Mouse (Mus musculus) induced T-regulatory cell, adult 2 months (primary cell): ENCODE data around the gene Kalrn.

ENCODE experiments used
- DNase-seq: peaks from one replicate; pipeline ENCODE4 v3.0.0-alpha.2; 2012; ENCODE audit warnings: low read depth

Kalrn gene

DNA sequence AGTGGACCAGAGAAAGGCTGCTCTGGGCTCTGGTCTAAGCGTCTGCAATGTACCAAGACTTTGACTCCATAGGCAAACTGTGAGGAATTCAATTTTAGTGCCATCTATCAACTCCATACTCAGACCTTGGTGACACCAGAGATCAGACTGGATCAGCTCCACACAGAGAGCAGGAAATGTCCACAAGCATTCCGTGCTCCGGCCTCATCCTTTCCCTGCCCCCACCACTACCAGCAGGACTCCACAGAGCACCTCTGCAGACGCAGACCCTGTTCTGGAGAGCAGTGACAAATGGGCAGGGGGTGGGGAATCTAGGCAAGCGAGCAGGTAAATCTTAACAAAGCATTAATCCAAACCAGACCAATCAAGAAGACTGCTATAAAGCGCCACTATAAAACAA is 15.4 kb downstream of the Kalrn start:
- DNase-seq, result no peak

DNA sequence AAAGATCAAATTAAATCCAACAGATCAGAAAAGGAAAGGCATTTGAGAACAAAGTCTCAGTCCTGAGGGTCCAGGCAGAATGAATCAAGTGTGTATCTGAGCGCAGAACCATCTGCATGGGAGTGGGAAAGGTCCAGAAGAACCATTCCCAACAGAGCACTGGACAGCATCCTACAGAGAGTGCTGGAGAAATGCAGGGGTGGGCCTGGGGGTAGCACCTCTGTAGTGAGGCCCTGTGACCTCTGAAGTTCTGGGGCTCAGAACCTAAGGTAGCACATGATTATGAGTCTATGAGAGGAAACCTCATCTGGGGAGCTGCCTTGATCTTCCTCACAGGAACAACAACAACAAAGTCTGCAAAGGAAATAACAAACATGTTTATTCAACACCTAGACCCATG is 20.6 kb downstream of the Kalrn start:
- no peak for DNase-seq

DNA sequence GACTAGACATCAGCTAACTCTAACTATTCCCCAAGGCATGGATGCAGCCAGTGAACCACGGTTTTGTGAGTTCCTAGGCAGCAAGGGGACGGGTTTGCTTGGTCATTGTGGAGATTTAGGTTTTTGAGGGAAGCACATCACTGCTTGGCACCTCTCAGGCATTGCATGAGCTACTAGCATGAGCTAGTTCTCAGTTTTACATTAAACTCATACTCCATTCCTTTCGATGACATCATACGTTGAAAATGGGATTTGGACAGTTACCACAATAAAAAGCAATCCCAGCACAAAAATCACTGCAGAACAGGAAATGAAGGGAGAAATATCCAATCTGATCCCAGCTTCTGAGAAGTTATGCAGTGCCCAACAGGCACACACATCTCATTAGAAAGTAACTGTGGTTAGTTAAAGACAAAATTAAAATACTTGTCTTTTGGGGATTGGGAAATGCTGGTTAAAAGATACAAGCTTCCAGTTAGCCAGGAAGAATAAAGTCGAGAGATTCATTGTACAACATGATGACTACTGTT is 23.8 kb downstream of the Kalrn start:
- no peak for DNase-seq

DNA sequence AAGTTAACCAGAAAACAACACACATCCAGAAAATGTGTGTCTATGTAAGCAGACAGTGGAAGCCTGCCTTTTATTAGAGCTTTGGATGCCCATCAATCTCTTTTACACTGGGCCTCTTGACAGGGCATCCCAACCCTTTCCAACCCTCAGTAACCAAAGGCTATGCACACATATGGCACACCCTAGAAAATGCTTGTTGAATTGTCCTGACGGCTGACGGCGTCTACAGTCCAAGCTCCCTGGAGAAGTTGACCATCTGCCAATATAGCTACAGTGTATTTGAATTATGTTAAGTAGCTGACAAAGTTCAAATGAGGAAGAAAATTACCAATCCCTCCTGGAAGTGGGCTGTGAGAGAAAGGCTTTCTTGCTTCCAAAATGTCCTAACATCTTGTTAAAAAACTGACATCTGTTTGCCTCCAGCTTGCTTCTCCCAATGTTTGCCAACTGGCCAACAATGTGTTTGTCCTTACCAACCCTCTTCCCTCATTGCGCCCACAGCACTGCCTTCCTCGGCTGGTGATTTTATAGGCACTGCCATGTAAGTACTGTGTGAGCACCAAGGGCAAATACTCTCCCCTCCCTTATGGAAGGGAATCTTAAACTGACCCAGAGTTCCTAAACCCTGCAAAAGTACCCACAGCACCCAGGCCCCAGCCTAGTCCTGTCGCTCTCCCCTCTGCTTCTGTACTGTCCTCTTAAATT is 26.4 kb downstream of the Kalrn start:
- no peak for DNase-seq

DNA sequence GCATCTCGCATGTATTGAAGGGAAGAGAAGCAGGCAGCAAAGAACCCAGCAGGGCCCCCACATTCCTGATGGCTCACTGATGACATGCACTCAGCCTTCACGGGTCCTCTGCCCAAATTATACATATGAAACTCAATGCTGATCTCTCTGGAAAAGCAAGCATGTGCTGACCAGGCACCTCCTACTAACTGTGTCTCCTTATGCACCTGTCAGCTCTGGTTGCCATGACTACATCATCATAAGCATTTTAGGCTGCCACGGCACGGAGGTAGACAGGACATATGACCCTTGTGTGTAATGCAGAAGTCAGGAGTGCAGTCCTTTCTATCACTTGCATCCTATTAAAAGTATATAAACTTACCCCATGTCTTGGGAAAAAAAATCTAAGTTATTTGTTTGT is 29.6 kb downstream of the Kalrn start:
- DNase-seq, result no peak

DNA sequence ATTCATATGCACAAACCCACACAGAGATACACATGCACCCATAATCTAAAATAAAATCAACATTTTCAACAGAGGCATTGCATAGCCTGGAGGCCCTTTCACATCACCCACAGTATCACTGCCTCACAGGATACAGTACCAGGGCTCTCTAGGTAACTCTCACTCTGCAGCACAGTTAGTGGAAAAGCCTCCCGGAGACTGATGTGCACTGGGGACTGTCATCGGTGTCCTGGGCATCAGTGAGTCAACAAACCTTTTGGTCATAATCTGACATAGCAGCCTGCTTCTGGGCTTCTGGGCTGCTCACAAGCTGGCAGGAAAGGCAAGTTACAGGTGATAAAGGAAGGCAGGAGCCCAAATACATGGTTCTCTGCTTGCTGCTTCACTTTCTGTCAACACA is 31.0 kb downstream of the Kalrn start:
- DNase-seq, result no peak

DNA sequence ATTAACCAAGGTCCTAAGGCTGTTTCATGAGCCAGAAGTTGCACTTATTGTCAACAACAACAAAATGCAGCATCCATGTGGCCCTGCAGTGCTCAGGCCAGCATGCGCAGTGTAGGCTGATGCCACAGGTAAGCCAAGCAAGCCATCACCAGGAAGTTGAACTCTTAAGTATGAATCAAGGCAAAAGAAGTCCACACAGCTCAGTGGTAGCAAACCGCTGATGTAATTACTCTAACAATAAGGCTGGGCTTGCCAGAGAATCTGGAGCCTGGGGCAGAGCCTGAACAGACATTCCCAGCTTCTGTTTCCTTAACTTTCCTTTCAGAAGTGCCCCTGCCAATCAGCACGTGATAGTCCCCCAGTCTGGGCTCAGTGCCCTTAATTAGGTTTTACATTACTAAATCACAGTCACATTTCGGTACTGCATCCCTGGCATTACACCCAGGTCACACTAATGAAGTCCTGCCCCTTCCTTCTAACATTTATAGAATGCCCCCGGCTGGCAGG is 34.6 kb downstream of the Kalrn start:
- DNase-seq, result no peak

DNA sequence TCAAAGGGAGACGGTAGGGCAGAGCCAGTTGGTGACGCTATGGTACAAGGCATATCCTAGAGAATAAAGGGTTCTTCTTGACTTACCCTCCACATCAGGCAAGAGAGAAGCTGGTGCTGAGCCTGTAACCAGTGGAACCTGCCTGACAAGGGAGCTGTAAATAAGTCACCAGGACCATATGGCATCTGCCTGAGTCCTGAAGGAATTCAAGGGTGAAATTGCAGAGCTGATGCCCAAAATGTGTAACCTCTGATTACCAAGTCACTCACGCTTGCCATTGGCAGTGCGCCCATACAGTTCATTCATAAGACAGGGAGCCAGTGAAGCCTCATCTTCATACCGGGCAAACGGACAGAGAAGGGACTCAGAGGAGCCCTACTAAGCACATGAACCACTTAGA is 37.0 kb downstream of the Kalrn start:
- DNase-seq, result no peak

DNA sequence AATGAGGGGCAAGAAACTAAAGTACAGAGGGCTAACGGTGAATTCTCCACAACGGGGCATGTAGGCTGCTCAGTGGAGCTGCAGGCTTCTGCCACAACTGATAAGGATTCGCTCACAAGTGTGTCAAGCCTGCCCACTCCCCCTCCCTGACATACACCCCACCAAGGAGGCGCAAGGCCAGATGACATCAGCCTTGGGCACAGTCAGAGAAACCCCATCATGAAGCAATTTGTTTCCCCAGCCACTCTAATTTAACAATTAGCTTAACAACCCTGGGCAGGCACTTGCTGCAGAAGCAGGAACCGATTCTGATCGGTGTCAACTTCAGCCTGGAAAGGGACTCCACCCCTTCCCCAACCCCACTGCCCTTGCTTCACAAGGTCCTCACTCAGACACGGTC is 38.2 kb downstream of the Kalrn start:
- DNase-seq, result no peak

DNA sequence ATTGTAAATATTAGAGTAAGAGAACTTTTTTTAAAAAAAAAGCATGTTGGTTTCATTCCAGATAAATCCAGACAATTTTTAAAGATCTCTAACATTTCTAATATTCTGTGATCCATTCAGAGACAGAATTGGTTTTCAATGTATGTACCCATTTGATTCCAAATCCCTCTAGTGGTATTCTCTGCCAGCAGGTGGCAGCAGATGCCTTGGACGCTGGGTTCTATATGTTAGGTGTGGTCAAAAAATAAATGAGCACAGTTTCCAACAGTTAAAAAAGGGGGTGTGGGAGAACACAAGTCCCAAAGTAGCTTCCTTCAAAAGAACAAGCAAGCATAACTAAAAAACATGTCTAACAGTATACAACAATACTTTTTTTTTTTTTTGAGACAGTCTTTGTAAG is 41.8 kb downstream of the Kalrn start:
- peak; percentile 38 for DNase-seq

DNA sequence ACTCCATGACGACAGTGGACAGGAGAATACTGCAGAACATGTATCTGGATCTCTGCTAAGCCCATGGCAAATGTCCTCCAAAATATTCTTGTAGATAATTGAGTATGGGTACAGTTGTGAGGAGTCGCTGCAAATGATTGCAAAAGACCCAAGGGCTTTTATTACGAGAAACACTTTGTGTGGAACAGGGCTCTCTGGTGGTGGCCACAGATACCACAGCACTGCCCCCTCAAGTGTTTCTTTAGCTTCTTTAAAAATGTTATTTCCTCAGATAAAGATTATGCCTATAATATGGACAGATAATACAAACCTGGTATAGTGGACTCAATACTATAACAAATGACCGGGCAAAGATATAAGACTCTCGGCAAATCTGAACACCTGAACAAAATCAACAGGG is 43.3 kb downstream of the Kalrn start:
- DNase-seq, result no peak

DNA sequence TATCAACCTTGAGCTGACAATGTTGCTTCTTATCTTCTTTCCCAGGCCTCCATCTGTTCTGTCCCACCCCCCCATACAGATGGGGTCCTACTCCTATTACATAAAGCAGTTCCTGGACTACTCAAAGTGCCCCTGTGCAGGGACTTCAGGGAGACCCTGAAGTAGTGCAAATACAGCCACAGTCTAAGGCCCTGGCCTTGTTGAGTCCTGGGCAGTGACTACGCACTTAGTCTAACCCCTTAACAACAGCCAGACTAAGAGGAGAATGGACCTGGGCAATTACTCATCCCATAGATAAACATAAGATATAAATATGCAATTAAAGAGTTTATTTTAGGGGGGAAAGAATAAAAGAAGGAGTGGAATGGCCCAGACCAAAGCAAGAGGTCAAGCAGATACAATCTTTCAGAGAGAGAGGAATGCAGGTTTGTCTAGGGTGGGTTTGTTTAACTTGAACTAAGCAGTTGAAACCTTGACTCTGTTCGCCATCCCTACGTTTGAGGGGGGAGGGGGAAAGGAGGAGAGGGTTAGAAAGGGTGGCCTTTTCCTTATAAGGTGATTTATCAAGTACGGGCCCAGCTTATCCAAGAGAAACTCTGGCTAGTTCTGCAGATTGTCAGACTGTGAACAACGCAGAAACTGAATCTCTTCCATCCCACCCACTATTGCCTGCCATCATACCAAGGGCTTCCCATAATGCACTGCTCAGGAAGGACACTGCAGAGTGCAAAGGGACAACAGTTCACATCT is 44.9 kb downstream of the Kalrn start:
- DNase-seq, result no peak

DNA sequence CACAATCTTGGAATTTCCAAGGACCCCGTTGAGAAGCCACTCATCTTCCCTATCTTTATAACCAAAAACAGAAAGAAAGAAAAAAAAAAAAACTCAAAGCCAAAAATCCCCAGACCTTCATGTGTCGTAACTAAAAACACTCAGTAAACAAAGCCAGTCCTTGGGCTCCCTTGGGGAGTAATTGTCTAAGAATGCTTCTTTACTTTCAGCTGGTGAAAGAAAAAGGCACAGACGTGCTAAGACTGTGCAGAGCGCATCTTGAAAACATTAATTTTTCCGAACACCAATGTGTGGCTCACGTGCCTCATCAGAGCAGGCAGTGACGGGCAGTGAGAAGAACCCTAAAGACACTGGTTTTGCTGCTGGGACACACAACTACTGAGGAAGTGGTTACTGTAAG is 47.0 kb downstream of the Kalrn start:
- DNase-seq, result no peak

DNA sequence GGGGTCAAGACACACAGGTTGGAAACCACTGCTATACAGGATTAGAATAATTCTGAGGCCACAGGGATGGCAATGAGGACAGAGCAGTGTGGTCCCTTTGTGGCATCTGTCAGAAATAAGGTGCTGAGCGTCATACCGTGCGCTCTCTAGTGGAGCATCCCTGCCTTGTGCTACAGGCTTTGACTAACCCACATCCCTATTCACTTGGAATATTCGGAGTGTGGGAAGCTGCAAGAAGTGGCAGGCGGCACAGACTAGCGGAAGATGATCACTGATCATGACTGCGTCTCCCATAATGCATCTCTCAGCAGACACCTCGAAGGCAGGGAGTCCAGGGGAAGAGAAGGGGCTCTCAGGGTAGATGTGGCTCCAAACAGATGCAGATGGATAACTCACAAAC is 47.5 kb downstream of the Kalrn start:
- no peak for DNase-seq

DNA sequence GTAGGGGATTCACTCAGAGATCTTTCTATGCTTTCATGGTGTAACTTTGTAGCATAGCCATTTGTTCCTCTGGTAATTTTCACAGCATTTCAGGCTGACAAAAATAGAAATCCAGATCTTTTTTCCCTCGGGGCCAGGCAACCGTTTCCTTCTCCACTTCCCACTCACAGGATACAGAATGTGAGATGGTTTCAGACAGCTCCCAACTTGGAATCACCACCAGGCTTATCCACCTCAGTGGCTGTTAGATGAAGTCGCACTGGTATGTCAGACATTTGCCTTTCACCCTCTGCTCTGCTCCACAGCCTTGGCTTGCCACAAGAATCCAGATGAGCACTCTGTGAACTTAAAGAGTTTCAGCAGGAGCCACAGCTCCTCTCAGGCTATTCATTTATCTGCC is 48.1 kb downstream of the Kalrn start:
- DNase-seq, result no peak

DNA sequence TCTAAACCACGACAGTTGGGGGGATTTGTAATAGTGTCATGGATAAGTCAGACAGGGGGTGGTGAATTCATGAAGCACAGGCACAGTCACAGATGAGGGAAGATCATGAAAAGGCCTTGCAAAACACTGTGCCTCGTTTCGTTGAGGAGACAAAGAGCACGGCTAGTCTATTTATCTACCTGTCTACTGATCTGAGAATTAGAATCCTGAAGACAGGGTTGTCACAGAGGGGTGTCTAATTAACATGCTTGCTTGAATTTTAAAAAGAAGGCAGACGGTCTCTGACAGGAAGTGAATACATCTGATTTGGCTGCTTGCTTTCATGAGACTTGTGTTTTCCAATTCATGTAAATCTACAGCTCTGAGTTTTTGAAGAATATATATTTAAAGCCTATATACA is 52.3 kb downstream of the Kalrn start:
- no peak for DNase-seq

DNA sequence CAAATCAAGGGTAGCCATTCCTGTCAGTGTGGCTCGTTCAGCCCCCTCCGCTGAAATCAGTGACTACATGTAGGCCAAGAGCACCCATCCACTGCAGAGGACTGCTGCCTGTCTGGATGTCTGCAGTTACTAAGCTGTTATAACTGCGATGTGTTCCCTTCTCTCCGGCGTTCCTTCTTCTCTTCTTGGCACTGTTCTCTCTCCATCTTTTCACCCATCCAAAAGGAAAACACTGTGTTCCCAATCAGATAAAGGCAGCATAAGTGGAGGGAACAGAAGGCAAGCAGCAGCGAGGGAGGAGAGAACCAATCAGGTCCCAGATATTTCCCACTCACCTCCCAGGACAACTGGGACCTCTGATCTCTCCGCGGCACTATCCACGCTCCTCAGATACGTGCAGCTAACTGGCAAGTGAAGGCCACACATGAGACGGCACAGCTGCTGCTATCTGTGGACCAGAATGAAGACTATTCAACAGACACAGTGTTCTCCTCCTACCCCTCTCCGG is 56.4 kb downstream of the Kalrn start:
- DNase-seq, result no peak

DNA sequence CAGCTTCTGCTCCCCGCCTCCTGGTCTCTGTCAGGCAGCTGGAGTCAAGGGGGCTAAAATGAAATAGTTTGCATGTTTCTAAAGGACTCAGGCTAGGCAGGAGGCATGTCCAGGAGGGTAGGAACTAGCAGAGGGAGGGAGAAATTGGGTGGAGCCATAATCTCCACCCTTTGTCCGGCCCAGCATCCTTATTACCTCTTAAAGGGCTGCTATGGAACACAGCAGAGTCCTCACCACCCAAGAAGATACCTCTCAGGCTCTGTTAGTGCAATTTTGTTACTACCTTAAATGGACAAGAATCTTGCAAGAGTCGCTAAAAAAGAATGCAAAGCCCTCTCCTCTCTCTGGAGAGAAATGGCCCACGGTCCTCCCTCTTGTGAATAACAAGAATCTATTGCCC is 57.8 kb downstream of the Kalrn start:
- DNase-seq, result no peak

DNA sequence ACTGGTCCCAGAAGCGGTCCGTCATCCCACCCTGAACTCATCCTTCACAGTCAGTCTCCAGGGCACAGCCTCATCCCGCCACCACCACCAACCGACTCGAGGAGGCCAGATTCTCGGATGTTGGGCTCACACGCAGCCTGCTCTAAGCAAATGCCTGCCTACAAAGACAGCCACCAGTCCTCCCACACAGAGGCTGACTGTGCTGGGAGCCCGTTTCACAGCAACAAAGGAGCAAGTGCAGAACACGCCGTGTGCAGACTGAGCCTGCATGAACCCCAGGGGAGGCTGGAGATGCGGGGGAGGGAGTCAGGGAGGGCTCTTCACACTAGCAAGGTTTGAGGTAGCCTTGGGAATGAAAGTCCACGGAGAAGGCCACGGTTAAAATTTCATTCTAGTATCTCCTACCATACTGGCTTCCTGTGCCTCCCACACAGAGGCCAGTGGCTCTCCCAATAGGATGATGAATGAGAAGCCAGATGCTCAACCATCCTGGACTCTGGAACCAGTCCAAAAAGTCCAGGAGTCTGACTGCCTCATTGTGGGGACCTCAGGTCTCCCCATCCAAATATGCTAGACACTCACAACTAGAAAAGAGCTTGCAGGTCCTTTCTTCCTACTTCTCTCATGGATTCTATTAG is 59.3 kb downstream of the Kalrn start:
- DNase-seq, result no peak

DNA sequence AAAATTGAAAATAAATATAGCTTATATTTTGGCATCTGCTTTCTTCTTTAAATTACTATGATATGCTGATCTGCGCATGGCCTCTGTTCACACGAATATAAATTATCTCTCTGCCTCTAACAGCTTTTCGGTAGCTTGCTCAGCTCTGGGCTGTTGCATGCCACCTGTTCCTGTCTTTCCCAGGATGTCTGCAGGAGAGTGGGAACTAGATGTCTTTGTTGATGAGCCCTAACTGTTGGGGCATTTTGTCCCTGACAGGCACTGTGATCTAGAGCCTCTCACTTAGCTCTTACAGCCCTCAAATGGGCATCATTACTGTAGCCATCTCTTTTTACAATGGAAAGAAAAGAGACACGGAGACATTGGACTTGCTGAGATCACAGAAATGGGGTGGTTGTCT is 61.0 kb downstream of the Kalrn start:
- DNase-seq, result no peak

DNA sequence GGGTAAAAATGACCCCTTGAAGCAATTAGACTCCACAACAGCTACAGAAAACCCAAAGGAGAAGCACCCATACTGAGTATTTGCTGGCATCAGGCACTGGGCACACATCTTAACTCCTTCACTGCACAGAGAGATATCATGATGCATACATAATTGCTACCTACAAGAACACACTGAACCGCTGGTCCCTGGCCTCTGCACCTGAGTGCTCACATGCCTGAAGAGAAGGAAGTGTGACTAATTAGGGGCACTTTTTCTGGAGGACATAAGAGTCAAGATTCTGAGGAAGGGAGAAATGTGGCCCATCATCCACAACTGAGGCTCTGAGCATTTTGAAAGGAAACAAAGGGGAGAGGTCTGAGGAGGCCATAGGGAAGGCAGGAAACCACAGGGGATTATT is 65.2 kb downstream of the Kalrn start:
- DNase-seq, result no peak

DNA sequence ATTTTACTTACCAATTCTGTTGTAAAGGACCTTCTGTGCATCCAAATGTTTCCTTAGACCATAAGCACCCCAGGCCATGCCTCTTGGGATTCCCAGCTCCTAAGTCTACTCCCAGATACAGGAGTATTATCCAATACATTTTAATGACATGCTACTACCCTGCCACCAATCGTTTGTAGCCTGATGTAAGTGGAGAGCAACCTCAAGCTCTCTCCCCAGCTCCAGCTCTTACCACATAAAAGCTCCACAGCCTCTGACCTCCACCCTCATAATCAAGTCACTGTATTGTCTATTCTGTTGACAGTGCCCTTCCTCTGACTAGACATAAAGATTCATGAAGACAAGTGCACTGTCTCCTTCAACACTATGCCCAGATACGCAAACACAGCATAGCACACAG is 67.3 kb downstream of the Kalrn start:
- no peak for DNase-seq

DNA sequence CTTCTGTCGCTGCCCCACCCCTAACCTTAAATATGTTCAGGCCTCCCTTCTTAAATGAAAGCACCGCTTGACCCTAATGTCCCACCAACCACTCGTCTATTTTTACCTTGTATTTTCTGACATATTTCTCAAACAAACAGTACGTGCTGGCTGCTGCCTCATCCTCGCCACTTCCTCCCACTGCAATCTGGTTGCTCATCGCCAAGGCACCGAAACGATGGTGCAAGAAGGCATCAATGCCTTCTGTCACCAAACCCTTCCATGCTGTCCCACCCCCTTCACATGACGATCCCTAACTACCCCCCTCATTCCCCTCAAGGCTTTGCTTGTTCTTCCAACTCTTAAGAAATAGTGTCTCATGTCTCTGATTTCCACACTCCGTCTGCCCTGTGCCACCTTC is 69.1 kb downstream of the Kalrn start:
- no peak for DNase-seq
